Mouse (Mus musculus) forebrain, postnatal 0 days (tissue): Measurements from ENCODE around the gene Fam83g. TPM values are rescaled to one million over a fixed set of nuclear protein-coding genes. Genes with fewer than 3 reads are reported as not detected.

Experiments
- ATAC-seq: fragments of 200-750 bp; cut with Nextera tagmentation; 2 replicates; pipeline ENCODE4 v1.8.0; 2017; ENCODE audit warnings: mild to moderate bottlenecking, moderate library complexity
- DNase-seq: peaks from one replicate; pipeline ENCODE4 v3.0.0-alpha.2; 2015
- H3K27ac ChIP-seq: fragments of 300-500 bp; sonication (generic); 2 replicates; pipeline ENCODE4 v1.5.1; 2014; ENCODE audit warnings: low read depth, mild to moderate bottlenecking, antibody characterized with exemption, low read length, moderate library complexity, mixed read lengths
- H3K27me3 ChIP-seq: fragments of 300-500 bp; sonication (generic); 2 replicates; pipeline ENCODE4 v1.6.1; 2014; ENCODE audit warnings: mild to moderate bottlenecking, low read length, mixed read lengths; ENCODE audit not compliant: insufficient read depth
- H3K36me3 ChIP-seq: fragments of 300-500 bp; sonication (generic); 2 replicates; pipeline ENCODE4 v1.6.1; 2014; ENCODE audit warnings: mild to moderate bottlenecking, moderate library complexity; ENCODE audit not compliant: insufficient read depth
- H3K4me1 ChIP-seq: fragments of 300-500 bp; sonication (generic); 2 replicates; pipeline ENCODE4 v1.6.1; 2014; ENCODE audit warnings: antibody characterized with exemption; ENCODE audit not compliant: insufficient read depth
- H3K4me2 ChIP-seq: fragments of 300-500 bp; sonication (generic); 2 replicates; pipeline ENCODE4 v1.6.1; 2014; ENCODE audit warnings: low read depth, mild to moderate bottlenecking, moderate library complexity
- H3K4me3 ChIP-seq: fragments of 300-500 bp; sonication (generic); 2 replicates; pipeline ENCODE4 v1.5.1; 2014; ENCODE audit warnings: low read depth, low read length, mixed read lengths
- H3K9ac ChIP-seq: fragments of 300-500 bp; sonication (generic); 2 replicates; pipeline ENCODE4 v1.6.1; 2014; ENCODE audit warnings: mild to moderate bottlenecking
- H3K9me3 ChIP-seq: fragments of 300-500 bp; sonication (generic); 2 replicates; pipeline ENCODE4 v1.6.1; 2016; ENCODE audit warnings: low read length
- CTCF ChIP-seq: sonication (generic); IDR thresholded peaks from 2 replicates; pipeline ENCODE4 v1.5.1; 2016; ENCODE audit warnings: antibody characterized with exemption, control low read depth, low read depth
- WGBS: fragments of 180-500 bp; shearing (Covaris S2); extraction: QIAGEN DNeasy Blood & Tissue Kit; methylation state at CpG from one replicate; pipeline ENCODE4 v1.1.7; 2014; 5-methylcytosine and 5-hydroxymethylcytosine counted together
- polyA plus RNA-seq: library from polyadenylated mRNA; unstranded; fragments of >200 nt; fragmentation: Nextera tagmentation; extraction: Ambion mirVana; gene quantifications from 2 replicates; pipeline ENCODE4 v1.2.1, GENCODE M21; 2015
- total RNA-seq: library from RNA; depleted of rRNA; stranded (reverse); fragments of >200 nt; gene quantifications from 2 replicates; pipeline ENCODE4 v1.2.3, GENCODE M21; 2014

The Fam83g gene
- total and polyA plus RNA-seq, 2 experiments from 2014 or later: 0.19 to 0.86 TPM

DNA sequence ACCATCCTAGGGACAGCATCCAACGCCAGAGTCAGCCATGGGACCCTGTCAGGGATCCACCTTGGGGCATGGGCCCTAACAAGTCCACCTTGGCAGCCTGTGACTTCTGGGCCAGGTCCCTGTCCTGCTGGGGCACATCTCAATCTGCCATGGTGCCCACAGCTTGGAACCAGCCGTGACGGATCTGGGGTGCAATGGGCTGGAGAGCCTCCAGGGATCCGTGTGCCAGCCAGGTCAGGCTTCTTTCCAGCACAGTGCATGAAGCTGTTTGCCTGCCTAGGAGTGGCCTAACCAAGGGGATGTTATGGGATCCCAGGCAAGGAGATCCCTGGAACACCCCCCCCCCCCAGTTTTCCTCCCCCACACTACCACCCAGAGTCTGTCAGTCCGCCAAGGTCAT, 9.1 kb downstream of the Fam83g start:
- Histone ChIP-seq H3K36me3 (no peaks in the 10 kb centered on the region), H3K9ac (no peak overlapping the region), H3K4me2 (no peak overlapping the region), H3K9me3 (no peaks in the 10 kb centered on the region), H3K27me3 (no peaks in the 10 kb centered on the region), H3K27ac (no peak overlapping the region), H3K4me1 (no peaks in the 10 kb centered on the region), H3K4me3 (no peak overlapping the region)
- ATAC-seq (no peak), DNase-seq (no peak)
- TF ChIP-seq CTCF: no peak
- WGBS: 80% methylated on average over 5 of the region's 5 CpGs

DNA sequence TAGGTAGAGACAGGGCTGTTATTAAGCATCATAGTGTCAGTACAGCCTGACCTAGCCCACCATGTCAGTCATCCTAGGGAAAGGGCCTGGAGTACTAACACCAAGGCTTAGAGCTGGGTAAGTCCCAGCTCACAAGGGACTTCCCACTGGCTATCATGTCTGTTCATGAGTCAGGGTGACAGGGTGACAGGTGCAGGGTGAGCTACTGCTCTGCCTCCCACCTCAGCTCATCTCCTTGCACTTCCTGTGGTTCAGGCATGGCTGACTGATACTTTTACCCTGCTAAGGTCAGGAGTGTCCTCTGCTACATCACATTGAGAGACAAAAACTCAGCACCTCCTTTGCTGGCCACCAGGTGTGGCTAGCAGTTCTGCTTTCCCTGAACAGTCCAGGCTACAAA, 15.0 kb downstream of the Fam83g start:
- Histone ChIP-seq H3K9ac (no peak overlapping the region), H3K4me1 (no peaks in the 10 kb centered on the region), H3K4me3 (no peak overlapping the region), H3K36me3 (no peaks in the 10 kb centered on the region), H3K4me2 (no peak overlapping the region), H3K27ac (no peak overlapping the region), H3K27me3 (no peaks in the 10 kb centered on the region), H3K9me3 (no peaks in the 10 kb centered on the region)
- DNase-seq: no peak
- no peak for TF ChIP-seq CTCF
- no peak for ATAC-seq

DNA sequence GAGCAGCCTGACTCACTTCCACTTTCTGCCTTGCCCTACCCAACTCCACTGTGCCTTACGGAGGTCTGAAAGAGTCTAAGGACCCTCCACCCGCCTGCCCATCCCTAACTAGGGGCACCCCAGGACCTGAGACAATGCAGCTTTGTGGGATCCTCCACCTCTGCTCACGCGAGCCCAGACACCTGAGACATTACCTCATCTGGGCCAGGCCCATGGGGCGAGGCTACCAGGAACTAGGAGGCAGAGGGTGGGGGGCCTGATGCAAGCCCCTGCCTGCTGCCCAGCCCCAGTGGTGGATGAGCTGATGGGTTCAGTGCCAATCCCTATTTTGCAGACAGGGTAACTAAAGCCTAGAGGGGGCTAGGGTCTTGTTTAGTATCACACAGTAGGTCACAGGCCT, 15.6 kb downstream of the Fam83g start:
- no peak for DNase-seq
- H3K36me3 ChIP-seq: no peaks in the 10 kb centered on the region
- H3K9ac ChIP-seq: no peak overlapping the region
- no peak for TF ChIP-seq CTCF
- no peaks in the 10 kb centered on the region for H3K9me3 ChIP-seq
- H3K4me3 ChIP-seq: no peak overlapping the region
- no peak for ATAC-seq
- WGBS: 82% methylated on average over 5 of the region's 5 CpGs
- no peaks in the 10 kb centered on the region for H3K27me3 ChIP-seq
- no peaks in the 10 kb centered on the region for H3K4me1 ChIP-seq
- no peak overlapping the region for H3K27ac ChIP-seq
- no peak overlapping the region for H3K4me2 ChIP-seq

DNA sequence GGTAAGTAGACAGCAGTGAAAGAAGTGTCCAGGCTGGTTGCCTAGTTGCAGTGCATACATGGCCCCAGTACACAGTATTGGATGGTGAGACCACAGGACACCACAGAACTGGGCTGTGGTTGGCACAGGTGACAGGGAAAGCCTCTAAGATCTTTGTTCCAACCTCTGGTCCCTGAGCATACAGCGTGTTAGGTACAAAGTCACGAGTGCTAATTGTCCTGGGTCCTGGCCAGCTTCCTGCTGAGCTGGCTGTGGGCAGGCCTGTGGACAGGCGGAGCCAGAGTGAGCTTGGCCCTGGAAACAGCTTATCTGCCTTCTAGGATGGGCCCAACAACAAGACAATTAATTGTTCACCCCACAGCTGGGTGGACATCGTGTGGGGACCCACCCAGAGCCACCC, 16.0 kb downstream of the Fam83g start:
- no peaks in the 10 kb centered on the region for H3K9me3 ChIP-seq
- H3K36me3 ChIP-seq: no peaks in the 10 kb centered on the region
- no peak overlapping the region for H3K4me3 ChIP-seq
- H3K4me1 ChIP-seq: no peaks in the 10 kb centered on the region
- DNase-seq: no peak
- H3K9ac ChIP-seq: no peak overlapping the region
- no peak overlapping the region for H3K27ac ChIP-seq
- TF ChIP-seq CTCF: no peak
- 39% methylated on average over 4 of the region's 4 CpGs for WGBS
- no peak overlapping the region for H3K4me2 ChIP-seq
- H3K27me3 ChIP-seq: no peaks in the 10 kb centered on the region
- ATAC-seq: no peak

DNA sequence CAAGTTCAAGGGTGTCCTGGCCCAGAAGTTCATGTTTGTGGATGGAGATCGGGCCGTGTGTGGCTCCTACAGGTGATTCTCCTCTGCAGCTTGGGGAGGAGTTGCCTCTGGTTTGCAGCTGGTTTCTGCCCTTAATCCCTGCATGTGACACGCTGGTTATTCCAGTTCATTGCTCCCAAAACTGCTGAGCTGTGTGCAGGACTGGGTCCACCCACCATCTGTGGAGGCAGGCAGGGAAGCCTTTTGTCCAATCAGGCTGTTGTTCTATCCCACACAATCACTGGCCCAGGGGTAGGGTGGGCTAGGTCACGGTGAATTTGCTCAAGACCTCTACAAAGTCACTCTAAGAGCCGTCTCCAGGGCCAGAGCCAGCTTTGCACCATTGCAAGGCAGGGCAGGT, 17.8 kb downstream of the Fam83g start:
- no peak overlapping the region for H3K27ac ChIP-seq
- no peaks in the 10 kb centered on the region for H3K27me3 ChIP-seq
- no peak overlapping the region for H3K9ac ChIP-seq
- ATAC-seq: no peak
- H3K36me3 ChIP-seq: no peaks in the 10 kb centered on the region
- no peak for DNase-seq
- 43% methylated on average over 5 of the region's 5 CpGs for WGBS
- H3K4me1 ChIP-seq: no peaks in the 10 kb centered on the region
- H3K4me3 ChIP-seq: no peak overlapping the region
- no peak overlapping the region for H3K4me2 ChIP-seq
- TF ChIP-seq CTCF: no peak
- no peaks in the 10 kb centered on the region for H3K9me3 ChIP-seq

DNA sequence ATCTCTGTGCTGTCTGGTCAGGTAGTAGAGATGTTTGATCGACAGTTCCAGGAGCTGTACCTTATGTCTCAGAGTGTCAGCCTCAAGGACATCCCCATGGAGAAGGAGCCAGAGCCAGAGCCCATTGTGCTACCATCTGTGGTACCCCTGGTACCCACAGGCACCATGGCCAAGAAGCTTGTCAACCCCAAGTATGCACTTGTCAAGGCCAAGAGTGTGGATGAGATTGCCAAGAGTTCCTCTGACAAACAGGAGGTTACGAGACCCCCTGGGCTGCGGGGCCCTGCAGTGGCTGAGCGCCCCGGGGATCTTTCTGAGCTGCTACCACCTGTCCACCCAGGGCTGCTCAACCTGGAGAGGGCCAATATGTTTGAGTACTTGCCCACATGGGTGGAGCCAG, 18.6 kb downstream of the Fam83g start:
- no peaks in the 10 kb centered on the region for H3K9me3 ChIP-seq

DNA sequence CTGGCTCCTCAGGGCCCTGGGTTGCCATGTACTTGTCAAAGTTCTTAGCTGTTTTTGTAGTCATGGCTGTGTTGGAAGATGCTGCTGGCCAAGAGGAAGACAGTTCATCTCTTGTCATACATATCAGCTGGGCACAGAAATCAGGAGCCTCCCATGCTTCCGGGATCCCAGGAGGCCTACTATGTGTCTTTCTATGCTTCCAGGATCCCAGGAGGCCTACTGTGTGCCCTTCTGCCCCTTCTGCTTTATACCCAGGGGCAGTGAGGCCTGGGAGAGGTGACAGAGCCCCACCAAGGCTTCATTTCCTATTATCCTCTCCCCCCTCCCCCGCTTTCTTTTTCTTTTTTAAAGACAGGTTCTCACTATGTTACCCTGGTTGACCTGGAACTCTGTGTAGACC, 21.7 kb downstream of the Fam83g start:
- no peaks in the 10 kb centered on the region for H3K9me3 ChIP-seq
- H3K4me3 ChIP-seq: no peak overlapping the region
- H3K4me2 ChIP-seq: no peak overlapping the region
- no peak for TF ChIP-seq CTCF
- no peaks in the 10 kb centered on the region for H3K36me3 ChIP-seq
- H3K4me1 ChIP-seq: no peaks in the 10 kb centered on the region
- WGBS: 98% methylated on average over 2 of the region's 2 CpGs
- no peak overlapping the region for H3K27ac ChIP-seq
- H3K27me3 ChIP-seq: no peaks in the 10 kb centered on the region
- no peak overlapping the region for H3K9ac ChIP-seq
- DNase-seq: no peak
- ATAC-seq: no peak

More for the DNA sequence above, 18.6 kb downstream of the Fam83g start:
- Histone ChIP-seq H3K9ac (no peak overlapping the region), H3K4me1 (no peaks in the 10 kb centered on the region), H3K27me3 (no peaks in the 10 kb centered on the region), H3K4me2 (no peak overlapping the region), H3K4me3 (no peak overlapping the region), H3K27ac (no peak overlapping the region), H3K36me3 (no peaks in the 10 kb centered on the region)
- ATAC-seq (no peak), DNase-seq (no peak)
- 86% methylated on average over 5 of the region's 5 CpGs for WGBS
- TF ChIP-seq CTCF: no peak

DNA sequence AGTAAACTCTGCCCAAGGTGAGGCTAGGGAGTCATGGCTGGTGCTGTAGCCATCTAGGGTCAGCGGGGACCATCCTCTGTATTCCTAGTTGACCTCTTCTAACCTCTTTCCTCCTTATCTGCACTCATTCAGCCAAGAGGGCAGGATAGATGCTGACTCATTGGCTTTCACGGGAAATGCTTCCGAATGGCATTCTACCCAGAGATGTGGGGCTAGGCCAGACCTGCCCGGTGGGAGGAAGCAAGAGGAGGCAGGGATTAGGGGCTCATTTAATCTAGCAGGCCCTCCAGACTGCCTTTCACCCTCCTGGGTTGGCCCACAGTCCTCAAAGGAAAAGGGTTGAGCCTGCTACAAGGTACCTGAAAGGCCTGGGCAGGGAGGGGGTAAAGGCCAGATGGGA, 22.3 kb downstream of the Fam83g start:
- no peak for ATAC-seq
- Histone ChIP-seq H3K36me3 (no peaks in the 10 kb centered on the region), H3K27me3 (no peaks in the 10 kb centered on the region), H3K9me3 (no peaks in the 10 kb centered on the region), H3K4me2 (no peak overlapping the region), H3K4me3 (no peak overlapping the region), H3K9ac (no peak overlapping the region), H3K4me1 (no peaks in the 10 kb centered on the region), H3K27ac (no peak overlapping the region)
- 63% methylated on average over 4 of the region's 4 CpGs for WGBS
- DNase-seq: no peak
- no peak for TF ChIP-seq CTCF
